Mouse (Mus musculus): ENCODE results near the gene Cldn10.

GRCm38 (mm10) chr14:118867366-118867765 is 79.7 kb downstream of the Cldn10 start:
- TF ChIP-seq CTCF (IDR thresholded peaks at IDR 0.05; ENCODE audit: low read depth) (no peak), EP300 (optimal IDR thresholded peaks at IDR 0.05) (no peak)

Measured in stomach, postnatal 0 days (tissue).